Mouse (Mus musculus) embryonic facial prominence, embryonic 11.5 days (tissue): ENCODE measurements around the gene Klhdc1. TPM values are rescaled to one million over a fixed set of nuclear protein-coding genes. Genes with fewer than 3 reads are reported as not detected.

Experiments
- ATAC-seq: fragments of 200-750 bp; cut with Nextera tagmentation; replicated peaks from 2 replicates; pipeline ENCODE4 v1.8.0; 2017; ENCODE audit warnings: low read depth; ENCODE audit not compliant: insufficient number of reproducible peaks, low FRiP score, low TSS enrichment
- DNase-seq: peaks from one replicate; pipeline ENCODE4 v3.0.0-alpha.2; 2015; ENCODE audit warnings: low spot score
- H3K27ac ChIP-seq: fragments of 300-500 bp; sonication (generic); replicated peaks from 2 replicates; pipeline ENCODE4 v1.5.1; 2014; ENCODE audit warnings: mild to moderate bottlenecking, low read depth, low read length, control low read depth
- H3K27me3 ChIP-seq: fragments of 300-500 bp; sonication (generic); 2 replicates; pipeline ENCODE4 v1.6.1; 2014; ENCODE audit warnings: mild to moderate bottlenecking, low read length, moderate library complexity, mixed read lengths; ENCODE audit not compliant: control insufficient read depth, insufficient read depth
- H3K36me3 ChIP-seq: fragments of 300-500 bp; sonication (generic); replicated peaks from 2 replicates; pipeline ENCODE4 v1.6.1; 2014; ENCODE audit warnings: low read depth, mild to moderate bottlenecking, low read length, moderate library complexity, mixed read lengths; ENCODE audit not compliant: control insufficient read depth, insufficient read depth
- H3K4me1 ChIP-seq: fragments of 300-500 bp; sonication (generic); 2 replicates; pipeline ENCODE4 v1.6.1; 2014; ENCODE audit warnings: low read length, mixed read lengths; ENCODE audit not compliant: control insufficient read depth, insufficient read depth
- H3K4me2 ChIP-seq: fragments of 300-500 bp; sonication (generic); 2 replicates; pipeline ENCODE4 v1.6.1; 2014; ENCODE audit warnings: low read depth, mild to moderate bottlenecking, control low read depth, low read length, moderate library complexity
- H3K4me3 ChIP-seq: fragments of 300-500 bp; sonication (generic); 2 replicates; pipeline ENCODE4 v1.5.1; 2014; ENCODE audit warnings: low read depth, low read length, control low read depth
- H3K9ac ChIP-seq: fragments of 300-500 bp; sonication (generic); replicated peaks from 2 replicates; pipeline ENCODE4 v1.6.1; 2014; ENCODE audit warnings: mild to moderate bottlenecking, control low read depth, low read length
- H3K9me3 ChIP-seq: fragments of 300-500 bp; sonication (generic); replicated peaks from 2 replicates; pipeline ENCODE4 v1.6.1; 2016; ENCODE audit warnings: mild to moderate bottlenecking, low read length, inconsistent platforms, mixed read lengths; ENCODE audit not compliant: control insufficient read depth
- WGBS: fragments of 180-500 bp; shearing (Covaris S2); extraction: QIAGEN DNeasy Blood & Tissue Kit; methylation state at CpG from one replicate; pipeline ENCODE4 v1.1.7; 2014; 5-methylcytosine and 5-hydroxymethylcytosine counted together
- polyA plus RNA-seq: library from polyadenylated mRNA; unstranded; fragments of >200 nt; fragmentation: Nextera tagmentation; extraction: Ambion mirVana; gene quantifications from 2 replicates; pipeline ENCODE4 v1.2.1, GENCODE M21; 2014

Gene Klhdc1
- polyA plus RNA-seq, 1 experiment from 2014 or later: 4.6 TPM

DNA sequence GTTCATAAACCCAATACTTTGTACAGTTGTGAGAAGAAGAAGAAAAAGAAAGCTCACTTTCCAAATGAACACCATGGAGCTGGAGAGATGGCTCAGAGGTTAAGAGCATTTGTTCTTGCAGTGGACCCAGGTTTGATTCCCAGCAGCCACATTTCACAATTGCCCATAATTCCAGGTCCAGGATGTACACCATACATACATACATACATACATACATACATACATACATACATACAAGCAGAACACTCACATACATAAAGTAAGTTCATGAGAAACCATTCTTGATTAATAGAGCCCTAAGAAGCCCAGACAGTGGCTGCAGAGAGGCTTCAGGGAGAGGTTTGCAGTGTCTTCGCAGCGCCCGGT, 412 bp downstream of the Klhdc1 start:
- peak overlapping the region; percentile 89 for H3K9ac ChIP-seq
- WGBS: 0% methylated on average over 3 of the region's 3 CpGs
- ATAC-seq: peak; percentile 30
- H3K9me3 ChIP-seq: no peaks in the 10 kb centered on the region
- H3K4me1 ChIP-seq: no peaks in the 10 kb centered on the region
- H3K36me3 ChIP-seq: no peaks in the 10 kb centered on the region
- DNase-seq: peak; percentile 6
- peak overlapping the region; percentile 71 for H3K4me3 ChIP-seq
- peak overlapping the region; percentile 65; the same call in 1 of the 2 replicates for H3K27ac ChIP-seq
- no peaks in the 10 kb centered on the region for H3K27me3 ChIP-seq
- H3K4me2 ChIP-seq: peak overlapping the region; percentile 59

DNA sequence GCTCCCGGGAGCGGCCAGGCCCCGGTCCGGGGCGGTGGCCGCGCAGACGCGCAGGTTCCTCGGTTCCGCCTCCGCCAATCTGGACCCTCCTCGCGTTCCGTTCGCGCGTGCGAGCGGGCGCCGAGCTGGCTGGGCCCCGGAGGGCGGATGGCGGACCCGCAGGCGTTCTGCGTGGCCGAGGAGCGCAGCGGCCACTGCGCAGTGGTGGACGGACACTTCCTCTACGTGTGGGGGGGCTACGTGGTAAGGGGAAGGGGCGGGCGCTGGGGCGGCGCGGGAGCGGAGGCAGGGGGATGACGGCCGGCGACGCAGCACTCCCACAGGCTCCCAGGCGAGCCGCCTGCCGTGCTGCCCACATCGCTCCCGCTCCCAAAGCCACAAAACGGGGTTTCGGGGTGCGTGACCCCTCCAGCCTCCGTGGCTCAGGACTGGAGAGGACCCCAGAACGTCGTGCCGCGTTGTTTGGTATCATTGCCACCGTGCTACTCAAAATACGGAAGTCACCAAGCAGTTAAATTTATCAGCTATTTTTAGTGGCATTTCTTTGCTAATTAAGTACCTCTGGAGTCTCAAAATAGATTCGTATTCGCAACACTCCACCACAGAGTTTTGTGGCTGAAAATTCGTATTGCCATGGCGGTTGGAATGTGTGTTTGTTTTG, 925 bp downstream of the Klhdc1 start:
- Histone ChIP-seq H3K27ac (peak overlapping the region; percentile 65; the same call in 1 of the 2 replicates), H3K27me3 (no peaks in the 10 kb centered on the region), H3K9me3 (no peaks in the 10 kb centered on the region), H3K4me2 (peak overlapping the region; percentile 59), H3K4me1 (no peaks in the 10 kb centered on the region), H3K9ac (peak overlapping the region; percentile 89), H3K36me3 (no peaks in the 10 kb centered on the region), H3K4me3 (peak overlapping the region; percentile 71)
- DNase-seq: peak; percentile 78
- peak; percentile 91 for ATAC-seq
- WGBS: under 1% methylated on average over 64 of the region's 64 CpGs

DNA sequence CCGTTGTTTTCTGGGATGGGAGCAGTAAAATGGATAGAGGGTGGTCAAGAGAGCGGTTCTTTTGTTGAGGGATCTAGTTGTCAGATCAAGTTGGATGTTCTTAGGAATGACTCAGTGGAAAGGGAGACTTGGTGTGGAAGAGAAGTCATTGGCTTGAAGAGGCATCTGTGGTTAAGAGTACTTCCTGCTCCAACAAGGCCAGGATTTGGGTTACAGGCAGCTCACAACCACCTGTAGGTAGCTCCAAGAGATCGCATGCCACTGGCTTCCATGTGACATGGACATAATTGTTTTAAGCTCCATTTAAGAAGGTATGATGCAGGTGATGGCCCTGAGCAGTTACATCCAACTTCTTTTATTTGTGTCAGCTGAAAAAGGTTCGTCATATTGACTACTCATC, 8.8 kb downstream of the Klhdc1 start:
- H3K4me1 ChIP-seq: no peaks in the 10 kb centered on the region
- H3K27me3 ChIP-seq: no peaks in the 10 kb centered on the region
- H3K27ac ChIP-seq: no peak overlapping the region
- H3K4me3 ChIP-seq: no peak overlapping the region
- H3K9me3 ChIP-seq: no peaks in the 10 kb centered on the region
- H3K4me2 ChIP-seq: no peak overlapping the region
- WGBS: 84% methylated on average over 4 of the region's 4 CpGs
- no peak overlapping the region for H3K9ac ChIP-seq
- no peaks in the 10 kb centered on the region for H3K36me3 ChIP-seq
- ATAC-seq (no peak), DNase-seq (no peak)

DNA sequence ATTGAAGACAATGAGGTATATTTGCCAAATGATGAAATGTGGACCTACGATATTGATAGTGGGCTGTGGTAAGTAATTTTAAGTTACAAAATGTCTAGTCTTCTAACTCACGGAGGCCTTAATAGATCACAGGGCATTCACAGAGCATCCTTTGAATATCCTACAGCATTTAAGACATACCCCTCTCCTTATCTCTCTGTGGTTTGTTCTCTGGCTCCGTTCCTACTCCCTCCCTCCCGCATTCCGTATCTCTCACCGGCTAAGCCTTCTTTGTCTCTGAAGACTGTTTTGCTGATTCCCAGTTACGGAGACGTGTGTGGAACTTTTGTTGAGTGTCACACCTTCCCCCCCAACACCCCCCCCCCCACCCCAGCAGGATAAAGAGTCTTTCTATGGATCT, 9.8 kb downstream of the Klhdc1 start:
- H3K27ac ChIP-seq: no peak overlapping the region
- no peak overlapping the region for H3K4me2 ChIP-seq
- H3K9ac ChIP-seq: no peak overlapping the region
- H3K4me1 ChIP-seq: no peaks in the 10 kb centered on the region
- whole genome bisulfite sequencing: 79% methylated on average over 8 of the region's 8 CpGs
- DNase-seq (no peak), ATAC-seq (no peak)
- H3K9me3 ChIP-seq: no peaks in the 10 kb centered on the region
- H3K4me3 ChIP-seq: no peak overlapping the region
- no peaks in the 10 kb centered on the region for H3K36me3 ChIP-seq
- no peaks in the 10 kb centered on the region for H3K27me3 ChIP-seq

DNA sequence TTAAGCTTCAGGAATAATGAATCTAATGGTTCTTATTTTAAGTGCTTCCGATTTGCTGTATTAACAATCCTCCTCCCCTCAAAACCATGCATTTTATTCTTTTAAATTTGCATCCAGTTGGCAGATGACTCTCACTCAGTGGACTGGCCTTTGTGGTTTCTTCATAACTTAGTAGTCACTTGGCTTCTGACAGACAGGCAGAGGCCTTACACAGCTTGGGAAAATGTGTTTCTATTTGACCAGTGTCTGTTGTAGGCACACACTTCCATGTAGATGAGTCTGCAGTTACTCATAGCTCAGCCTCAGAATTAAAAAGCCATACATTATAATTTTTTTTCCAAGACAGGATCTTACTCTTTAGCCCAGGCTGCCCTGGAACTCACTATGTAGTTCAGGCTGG, 12.8 kb downstream of the Klhdc1 start:
- H3K36me3 ChIP-seq: no peaks in the 10 kb centered on the region
- no peak overlapping the region for H3K9ac ChIP-seq
- WGBS: 85% methylated on average over 1 of the region's 1 CpGs
- DNase-seq (no peak), ATAC-seq (no peak)
- no peak overlapping the region for H3K4me3 ChIP-seq
- no peaks in the 10 kb centered on the region for H3K27me3 ChIP-seq
- H3K4me2 ChIP-seq: no peak overlapping the region
- H3K9me3 ChIP-seq: no peaks in the 10 kb centered on the region
- H3K4me1 ChIP-seq: no peaks in the 10 kb centered on the region
- H3K27ac ChIP-seq: no peak overlapping the region

DNA sequence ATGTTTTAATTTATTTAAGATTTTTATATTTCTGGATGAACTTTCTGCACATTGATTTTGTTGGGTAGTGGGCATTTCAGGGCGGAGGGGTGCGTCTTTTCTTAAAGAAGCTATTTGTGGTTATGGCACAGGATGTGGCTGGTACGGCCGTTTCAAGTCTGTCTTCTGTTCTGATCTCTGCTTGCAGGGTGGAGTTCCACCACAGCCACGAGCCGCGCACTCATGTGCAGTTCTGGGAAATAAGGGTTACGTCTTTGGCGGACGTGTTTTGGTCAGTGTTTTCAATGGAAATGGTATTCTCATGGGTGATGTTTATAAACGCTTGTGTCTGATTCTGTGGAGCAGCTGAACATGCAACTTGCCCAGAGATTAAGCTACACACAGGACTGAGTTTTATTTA, 16.9 kb downstream of the Klhdc1 start:
- DNase-seq (no peak), ATAC-seq (no peak)
- Histone ChIP-seq H3K36me3 (no peaks in the 10 kb centered on the region), H3K9me3 (no peaks in the 10 kb centered on the region), H3K4me2 (no peak overlapping the region), H3K27ac (no peak overlapping the region), H3K4me3 (no peak overlapping the region), H3K9ac (no peak overlapping the region), H3K27me3 (no peaks in the 10 kb centered on the region), H3K4me1 (no peaks in the 10 kb centered on the region)
- 83% methylated on average over 11 of the region's 11 CpGs for WGBS

DNA sequence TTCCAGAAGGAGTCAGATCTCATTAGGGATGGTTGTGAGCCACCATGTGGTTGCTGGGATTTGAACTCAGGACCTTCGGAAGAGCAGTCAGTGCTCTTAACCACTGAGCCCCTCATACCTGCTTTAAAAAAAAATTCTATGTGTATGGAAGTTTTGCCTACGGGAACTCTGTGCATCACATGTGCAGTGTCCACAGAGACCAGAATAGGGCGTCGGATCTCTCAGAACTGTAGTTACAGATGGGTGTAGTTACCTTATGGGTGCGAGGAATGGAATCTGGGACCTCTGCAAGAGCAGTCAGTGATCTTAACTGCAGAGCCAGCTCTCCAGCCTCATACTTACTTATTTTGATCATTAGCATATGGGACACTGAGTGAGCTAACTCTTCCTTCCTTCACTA, 21.3 kb downstream of the Klhdc1 start:
- DNase-seq (no peak), ATAC-seq (no peak)
- 90% methylated on average over 5 of the region's 5 CpGs for WGBS
- H3K36me3 ChIP-seq: no peaks in the 10 kb centered on the region
- no peak overlapping the region for H3K4me3 ChIP-seq
- H3K9ac ChIP-seq: no peak overlapping the region
- no peak overlapping the region for H3K27ac ChIP-seq
- H3K9me3 ChIP-seq: no peaks in the 10 kb centered on the region
- H3K4me1 ChIP-seq: no peaks in the 10 kb centered on the region
- no peaks in the 10 kb centered on the region for H3K27me3 ChIP-seq
- H3K4me2 ChIP-seq: no peak overlapping the region

DNA sequence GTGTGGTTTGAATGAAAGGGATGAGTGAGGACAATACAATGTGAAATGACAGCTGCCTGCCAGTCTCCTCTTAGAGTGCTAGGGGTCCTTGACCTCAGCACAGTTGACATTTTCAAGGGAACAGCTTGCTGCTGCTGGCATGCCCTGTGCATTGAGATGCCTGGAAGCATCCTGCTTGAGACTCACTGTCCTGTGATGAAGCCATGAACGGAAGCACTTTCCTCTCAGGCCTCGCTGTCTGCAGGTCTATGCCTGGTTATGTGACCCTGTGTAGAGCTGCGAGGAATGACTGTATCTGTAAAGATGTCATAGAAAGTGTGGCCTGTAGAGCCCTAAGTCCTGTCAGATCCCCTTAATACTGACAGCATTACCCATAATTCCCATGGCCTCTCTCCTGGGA, 24.1 kb downstream of the Klhdc1 start:
- Histone ChIP-seq H3K36me3 (no peaks in the 10 kb centered on the region), H3K27ac (no peak overlapping the region), H3K27me3 (no peaks in the 10 kb centered on the region), H3K9ac (no peak overlapping the region), H3K9me3 (no peaks in the 10 kb centered on the region), H3K4me3 (no peak overlapping the region), H3K4me1 (no peaks in the 10 kb centered on the region), H3K4me2 (no peak overlapping the region)
- WGBS: 89% methylated on average over 3 of the region's 3 CpGs
- no peak for DNase-seq
- no peak for ATAC-seq
